Mouse (Mus musculus) kidney, postnatal 36 days (tissue): ENCODE results near the gene Engase.
A peak's percentile ranks its signal among the peaks of the same experiment; 100 is the strongest.

ENCODE experiments used
- DNase-seq, 2 experiments: peaks; one replicate each; pipeline ENCODE4 v3.0.0; 2021 to 2022; ENCODE audit warnings: mixed read lengths in 2 of 2

The Engase gene

DNA sequence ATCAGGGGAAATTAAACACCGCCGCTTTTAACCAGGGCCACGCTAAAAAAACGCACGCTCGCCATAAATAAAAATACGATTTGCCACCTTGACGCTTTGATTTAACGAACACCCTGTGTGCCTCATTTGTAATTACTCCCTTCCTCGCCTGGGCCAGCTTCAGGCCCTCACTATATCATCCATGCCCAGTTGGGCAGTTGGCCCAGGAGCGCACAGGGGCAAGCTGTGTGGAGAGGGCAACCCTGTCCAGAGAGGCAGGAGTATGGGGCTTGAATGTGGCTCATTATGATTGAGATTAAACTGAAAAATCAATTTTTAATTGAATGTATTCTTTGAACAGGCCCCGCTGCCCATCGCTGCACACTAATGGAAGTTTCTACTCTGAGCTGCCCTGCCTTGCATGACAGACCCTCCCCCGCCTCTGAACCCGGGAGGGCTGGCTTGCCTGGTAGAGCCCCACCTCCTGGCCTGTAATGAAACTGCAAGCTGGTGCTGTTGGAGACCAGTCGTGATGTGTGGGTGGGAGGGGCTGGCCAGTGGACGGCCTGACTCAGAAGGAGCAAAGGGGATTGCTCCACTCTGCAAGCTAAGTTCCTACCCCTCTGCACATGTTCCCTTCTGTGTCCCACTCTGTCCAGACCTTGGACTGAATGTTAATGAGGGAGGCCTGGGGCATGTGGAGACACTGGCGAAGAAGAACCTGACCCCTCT is 57.9 kb downstream of the Engase start:
- DNase-seq, result peak; percentile 23 to 67

DNA sequence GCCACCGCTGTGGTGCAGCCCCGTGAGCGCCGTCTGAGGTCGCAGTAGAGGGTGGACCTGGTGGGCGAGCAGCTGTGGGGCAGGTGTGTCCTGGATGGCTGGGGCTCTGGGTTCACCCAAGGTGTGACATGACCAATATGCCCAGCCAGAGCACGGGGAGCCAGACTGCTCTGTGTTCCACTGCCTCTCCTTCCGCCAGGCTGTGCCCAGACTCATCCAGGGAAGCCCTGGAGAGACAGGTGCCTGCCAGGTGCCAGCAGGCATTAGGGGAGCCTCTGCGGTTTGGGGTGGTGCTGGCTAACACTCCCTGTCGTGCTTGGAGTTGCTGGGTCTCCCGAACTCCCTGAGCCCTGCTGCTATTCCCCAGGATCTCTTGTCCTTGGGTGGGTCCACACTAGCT is 61.4 kb downstream of the Engase start:
- DNase-seq, result no peak
